Mouse (Mus musculus): ENCODE results near the gene Rtl5.
"Not testable (repeated sequence)": the region's sequence is repeated elsewhere in the genome, so short reads cannot be mapped to it uniquely, and the experiment has no call there.

The Rtl5 gene

DNA sequence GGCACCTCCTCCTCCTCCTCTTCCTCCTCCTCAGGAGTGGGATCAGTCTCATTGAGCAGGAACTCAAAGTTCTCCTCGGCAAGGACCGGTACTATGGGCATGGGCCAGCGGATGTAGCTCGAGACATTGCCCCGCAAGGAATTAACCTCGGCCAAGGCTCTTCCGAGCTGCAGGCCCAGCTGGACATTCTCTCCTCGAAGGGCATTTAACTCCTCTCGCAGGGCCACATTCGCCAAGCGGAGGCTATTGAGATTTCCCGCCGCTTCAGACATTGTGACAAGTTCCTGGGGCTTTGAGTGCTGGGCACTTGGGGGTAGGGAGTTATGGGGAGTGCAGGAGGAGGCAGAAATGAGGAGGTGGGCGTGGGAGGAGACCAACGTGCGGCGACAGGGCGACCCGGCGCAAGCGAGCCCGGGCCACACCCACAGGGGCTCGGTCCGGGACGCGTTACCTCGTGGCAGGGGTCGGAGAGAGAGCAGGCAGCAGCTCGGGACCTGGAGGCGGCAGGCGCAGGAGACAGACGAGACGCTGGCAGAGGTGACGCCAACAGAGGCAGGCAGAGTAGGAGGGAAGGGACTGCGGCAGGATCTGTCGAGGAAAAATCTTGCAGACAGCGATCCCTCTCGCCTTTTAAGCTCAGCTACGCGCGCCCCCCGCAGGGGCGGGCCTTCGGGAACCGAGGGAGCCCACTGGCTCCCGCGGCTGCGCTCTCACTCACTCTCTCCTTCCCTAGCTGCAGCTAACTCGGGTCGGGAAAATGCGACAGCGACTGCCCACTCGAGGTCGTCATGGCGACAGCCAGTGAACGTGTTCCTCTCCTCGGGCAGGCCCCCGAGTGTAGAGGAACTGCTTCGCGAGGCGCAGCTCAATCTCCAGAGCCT, at the start of gene Rtl5:
Gene Rtl5 (minus strand): TSS at position 714 of the 881 bp plus-strand sequence.
- DNase-seq (ENCODE audit: low spot score in 2 of 2): peak; percentile 14 to 15

DNA sequence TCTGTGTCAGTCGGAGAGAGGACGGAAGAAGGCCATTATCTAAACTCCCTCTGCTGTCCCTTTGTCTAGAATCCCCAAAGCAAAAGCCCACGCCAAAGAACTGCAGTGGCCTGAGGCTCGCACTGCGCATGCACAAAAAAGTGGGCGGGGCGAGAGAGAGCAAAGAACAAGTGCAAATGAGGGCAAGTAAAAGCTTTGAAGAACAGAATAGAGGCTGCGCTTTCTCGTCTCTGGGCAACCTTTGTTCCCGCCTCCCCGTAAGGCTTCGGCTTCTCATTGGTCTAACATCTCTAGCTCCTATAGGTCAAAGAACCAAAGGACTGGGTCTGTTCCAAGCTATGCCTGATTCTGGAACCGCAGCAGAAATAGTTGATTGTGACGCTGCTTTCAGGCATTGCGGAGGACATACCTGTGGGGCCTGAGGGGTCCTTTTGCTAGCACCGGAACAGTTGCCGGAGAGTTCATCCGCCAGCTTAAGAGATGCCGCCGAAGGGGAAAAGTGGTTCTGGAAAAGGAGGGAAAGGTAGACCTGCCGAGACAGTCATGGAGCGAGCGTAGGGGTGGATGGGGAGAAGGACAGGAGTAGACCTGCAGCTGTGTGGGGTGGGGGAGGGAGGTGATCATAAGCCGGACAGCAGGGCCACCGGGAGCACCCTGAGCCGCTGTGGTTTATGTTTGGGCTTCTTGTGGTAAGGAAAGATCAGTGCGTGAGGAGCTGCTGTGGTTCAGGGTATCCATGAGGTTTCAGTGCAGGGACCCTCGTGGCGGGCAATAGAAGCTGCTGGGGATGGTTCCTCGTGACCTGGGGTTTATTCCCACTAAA, 48.1 kb upstream of the Rtl5 start, which contains the start of gene Pin4:
Gene Pin4 (plus strand): TSS at position 406 of the 823 bp plus-strand sequence.
- DNase-seq (ENCODE audit: low spot score in 2 of 2): peak; percentile 82 to 83

GRCm38 (mm10) chrX:102115676-102116075, 44.6 kb upstream of the Rtl5 start:
- no peak for DNase-seq (ENCODE audit: low spot score in 2 of 2)

GRCm38 (mm10) chrX:102109349-102109748, 38.2 kb upstream of the Rtl5 start:
- not testable (repeated sequence) for DNase-seq (ENCODE audit: low spot score in 2 of 2)

DNA sequence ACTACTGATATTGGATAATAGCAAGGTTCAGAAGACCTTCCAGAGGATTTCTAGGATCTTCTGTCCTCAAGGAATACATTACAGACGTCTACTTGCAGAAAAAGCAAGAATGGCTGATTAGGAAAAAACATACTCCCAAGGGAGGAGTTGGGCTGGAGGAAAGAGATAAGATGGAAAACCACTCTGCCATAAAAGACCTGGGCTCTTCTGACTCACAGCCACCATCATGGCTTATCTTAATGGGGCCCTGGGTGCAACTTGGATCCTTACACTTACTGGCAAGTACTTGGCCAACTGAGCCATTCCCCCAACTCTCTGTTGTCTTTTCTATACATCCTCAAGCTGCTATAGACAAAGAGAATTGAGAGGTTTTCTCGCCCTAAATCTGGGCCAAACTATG, 32.7 kb upstream of the Rtl5 start:
- not testable (repeated sequence) for DNase-seq (ENCODE audit: low spot score in 2 of 2)

DNA sequence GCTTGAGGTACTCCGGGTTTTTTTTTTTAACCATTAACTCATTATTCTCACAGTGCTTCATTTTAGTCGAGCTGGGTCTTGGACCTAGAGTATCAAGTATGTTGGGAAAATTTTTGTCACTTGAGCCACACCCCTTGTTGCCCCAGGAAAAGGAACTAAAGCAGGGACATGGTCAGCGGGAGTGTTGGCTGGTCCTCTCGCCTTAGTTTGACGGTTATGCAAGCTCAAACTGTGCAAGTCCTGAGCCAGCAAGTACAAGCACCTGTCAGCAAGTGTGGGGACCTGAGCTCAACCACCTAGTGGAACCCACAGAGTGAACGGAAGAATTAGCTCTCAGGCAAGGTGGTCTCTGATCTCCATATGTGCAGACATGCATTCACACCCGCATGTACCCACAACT, 30.8 kb upstream of the Rtl5 start:
- no peak for DNase-seq (ENCODE audit: low spot score in 2 of 2)

- no peak for DNase-seq (ENCODE audit: low spot score in 2 of 2)
Observed at GRCm38 (mm10) chrX:102094381-102094904, 23.3 kb upstream of the Rtl5 start.

- DNase-seq (ENCODE audit: low spot score in 2 of 2): no peak
Observed at GRCm38 (mm10) chrX:102090605-102091004, 19.5 kb upstream of the Rtl5 start.

DNA sequence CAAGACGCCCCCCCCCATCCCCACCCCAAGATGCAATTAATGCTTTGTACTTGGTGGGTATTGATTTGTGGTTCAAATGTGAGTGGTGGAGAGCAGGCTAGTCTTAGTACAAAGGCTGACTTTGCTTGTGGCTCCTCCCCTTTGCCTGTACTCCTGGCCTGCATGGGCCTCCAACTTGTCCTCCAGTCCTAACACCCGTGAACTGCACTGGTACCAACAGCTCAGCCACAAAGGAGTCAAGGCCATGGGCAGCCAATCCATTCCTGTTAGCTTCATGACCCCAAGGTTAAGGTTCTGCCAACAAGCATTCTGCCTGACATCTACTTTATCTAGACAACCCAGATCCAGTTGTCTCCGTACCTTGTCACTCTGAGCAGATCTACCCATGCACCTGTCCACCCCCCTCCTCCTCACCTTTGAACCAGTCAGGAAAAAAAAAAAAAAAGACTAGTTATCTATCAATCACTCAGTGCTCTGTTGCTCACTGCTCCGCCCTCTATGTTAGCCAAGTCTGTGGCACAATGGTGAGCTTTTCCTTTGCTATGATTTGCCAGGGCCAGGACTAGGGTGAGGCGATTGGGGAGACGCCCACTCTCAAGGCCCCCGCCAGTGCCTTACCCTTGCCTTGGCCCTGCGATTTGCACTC, 14.8 kb upstream of the Rtl5 start:
- no peak for DNase-seq (ENCODE audit: low spot score in 2 of 2)

- no peak for DNase-seq (ENCODE audit: low spot score in 2 of 2)
Observed at GRCm38 (mm10) chrX:102082340-102082739, 11.2 kb upstream of the Rtl5 start.

GRCm38 (mm10) chrX:102081573-102082279, 10.6 kb upstream of the Rtl5 start:
- DNase-seq (ENCODE audit: low spot score in 2 of 2): no peak

DNA sequence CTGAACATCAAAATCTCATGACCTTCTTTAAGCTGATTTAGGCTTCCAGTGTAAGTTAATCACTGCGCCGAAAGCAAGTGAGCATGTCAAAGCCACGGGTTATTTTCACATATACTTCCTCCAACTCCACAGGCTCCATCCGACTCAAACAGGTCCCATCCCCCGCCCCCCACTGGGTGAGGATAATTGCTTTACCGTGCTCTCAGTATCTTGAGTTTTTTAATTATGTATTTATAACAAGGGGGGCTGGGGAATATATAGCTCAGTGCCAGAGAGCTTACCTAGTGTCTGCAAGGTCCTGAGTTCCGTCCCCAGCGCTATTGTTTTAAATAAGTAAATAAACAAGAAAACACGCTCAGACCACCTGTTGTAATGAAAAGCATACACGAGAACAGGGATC, 10.0 kb upstream of the Rtl5 start:
- no peak for DNase-seq (ENCODE audit: low spot score in 2 of 2)

DNA sequence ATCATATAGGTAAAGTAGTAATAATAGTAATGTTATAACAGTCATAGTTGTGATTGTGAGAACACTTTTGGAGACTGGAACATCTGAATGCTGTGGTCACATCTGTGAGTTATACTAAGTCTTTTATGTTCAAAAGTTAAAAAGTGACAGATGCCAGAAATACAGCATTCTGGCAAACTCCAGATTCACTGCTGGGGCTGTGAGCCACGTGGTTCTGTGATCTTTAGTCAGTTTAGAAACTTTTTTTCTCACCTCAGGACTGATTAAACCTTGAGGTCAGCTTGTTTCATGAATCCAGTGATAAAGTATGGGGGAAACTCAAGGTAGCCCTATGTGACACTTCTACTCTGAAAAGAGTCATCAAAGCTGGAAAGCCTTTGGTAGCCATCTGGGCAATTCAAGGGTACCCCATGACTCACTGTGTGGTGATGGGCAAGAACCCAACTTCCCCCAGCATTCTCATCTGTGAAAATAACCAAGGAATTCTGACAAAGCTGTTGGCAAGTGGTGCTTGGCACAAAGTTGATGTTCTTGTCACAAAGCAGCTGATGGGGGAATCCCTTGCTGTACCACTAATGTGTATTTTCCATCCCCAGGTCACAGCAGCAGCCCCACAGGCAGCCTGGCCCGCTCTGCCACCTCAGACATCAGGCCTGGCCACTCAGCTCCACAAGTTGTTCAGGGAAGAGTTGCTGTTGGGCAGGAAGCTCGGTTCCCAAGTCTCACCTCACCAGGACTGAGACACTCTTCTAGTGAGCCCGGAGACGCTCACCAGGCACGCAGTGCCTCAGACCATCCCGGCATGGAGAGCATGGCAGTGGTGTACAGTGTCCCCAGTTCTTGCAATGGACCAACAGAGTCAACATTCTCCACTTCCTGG, 6.0 kb upstream of the Rtl5 start:
- no peak for DNase-seq (ENCODE audit: low spot score in 2 of 2)

DNA sequence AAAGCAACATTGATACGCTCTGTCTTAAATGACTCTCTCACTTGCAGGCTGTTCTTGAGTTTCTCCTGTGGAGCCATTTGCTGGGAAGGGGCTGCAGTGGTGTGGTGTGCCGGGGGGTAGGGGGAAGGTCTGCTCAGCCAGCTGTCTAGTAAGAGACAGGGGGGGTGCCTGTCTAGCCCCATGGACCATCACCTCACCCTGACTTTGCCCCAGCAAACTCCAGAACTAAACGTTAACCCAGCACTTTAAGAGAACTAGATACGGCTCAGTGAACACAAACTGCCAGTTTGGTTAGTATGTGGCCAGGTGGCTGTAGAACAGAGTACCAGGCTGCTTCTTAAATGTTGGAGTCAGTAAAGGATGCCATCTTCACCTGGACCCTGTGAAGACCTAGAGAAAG, 4.1 kb upstream of the Rtl5 start:
- no peak for DNase-seq (ENCODE audit: low spot score in 2 of 2)

DNA sequence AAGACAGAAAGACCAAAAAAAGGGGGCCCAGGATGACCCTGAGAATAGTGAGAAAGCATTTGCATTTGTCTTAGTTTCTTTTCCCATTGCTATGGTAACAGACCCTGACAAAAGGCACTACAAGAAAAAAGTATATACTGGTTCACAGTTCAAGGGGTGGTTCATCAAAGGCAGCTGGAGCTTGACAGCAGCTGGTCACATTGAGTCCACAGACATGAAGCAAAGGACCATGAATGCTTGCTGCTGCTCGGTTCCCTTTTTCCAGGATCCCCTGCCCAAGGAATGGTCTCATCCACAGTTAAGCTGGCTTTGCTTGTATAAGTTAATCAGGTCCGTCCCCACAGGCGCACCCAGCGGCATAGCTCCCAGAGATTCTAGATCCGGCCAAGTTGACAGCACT, 3.3 kb upstream of the Rtl5 start:
- DNase-seq (ENCODE audit: low spot score in 2 of 2): no peak

GRCm38 (mm10) chrX:102073605-102074325, 2.7 kb upstream of the Rtl5 start:
- DNase-seq (ENCODE audit: low spot score in 2 of 2): no peak

- DNase-seq (ENCODE audit: low spot score in 2 of 2): no peak
Observed at GRCm38 (mm10) chrX:102071517-102071916, 413 bp upstream of the Rtl5 start.

DNA sequence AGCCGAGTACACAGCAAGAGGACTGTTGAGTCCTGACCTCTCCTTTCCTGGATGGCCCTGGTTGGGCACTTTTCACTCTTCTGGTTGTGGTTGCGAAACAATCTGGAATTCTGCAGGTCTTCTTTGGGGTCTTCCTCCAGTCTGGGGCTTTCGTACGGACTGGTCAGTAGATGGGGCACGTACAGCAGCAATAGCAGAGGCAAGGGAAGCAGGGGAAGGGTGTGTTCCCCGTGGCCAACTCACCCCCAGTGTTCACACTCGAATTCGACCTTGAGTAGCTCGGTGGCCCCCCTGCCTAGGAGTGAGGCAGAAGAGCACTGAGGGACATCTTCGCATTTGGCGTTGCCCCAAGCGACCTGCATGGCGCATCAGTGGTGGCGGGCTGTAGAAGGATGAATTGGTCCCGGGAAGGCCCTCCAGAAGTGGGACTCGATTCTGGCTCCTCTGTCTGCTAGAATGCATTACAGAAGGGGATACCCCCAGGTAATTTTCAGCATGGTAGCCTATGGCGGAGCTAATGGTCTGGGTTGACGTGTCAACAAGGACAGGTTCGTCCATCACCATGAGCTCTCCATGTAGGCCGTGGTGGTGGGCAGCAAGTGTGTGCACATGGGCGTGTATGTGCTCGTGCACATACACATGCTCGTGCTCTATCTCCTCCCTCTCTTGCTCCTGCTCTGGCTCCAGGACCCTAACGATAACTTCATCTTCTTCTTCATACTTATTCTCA, 2.1 kb downstream of the Rtl5 start:
- DNase-seq (ENCODE audit: low spot score in 2 of 2): no peak

DNA sequence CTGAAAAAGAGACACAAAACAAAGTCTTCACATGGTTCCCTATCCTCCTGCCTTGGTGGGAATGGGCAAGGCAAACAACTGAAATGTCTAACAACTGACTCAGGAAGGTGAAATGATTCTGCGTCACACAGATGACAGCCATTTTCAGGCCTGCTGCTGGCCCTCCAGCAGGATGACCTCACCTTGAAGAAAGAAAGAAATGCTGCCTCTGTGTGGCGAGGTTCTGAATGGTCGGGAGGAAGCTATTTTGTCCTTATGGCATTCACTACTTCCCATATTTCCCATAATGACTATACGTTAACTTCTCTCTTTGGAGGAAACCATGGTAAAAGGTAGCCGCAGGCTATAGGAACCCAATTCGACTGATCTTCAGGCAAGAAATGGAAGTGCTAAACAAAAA, 4.0 kb downstream of the Rtl5 start:
- DNase-seq (ENCODE audit: low spot score in 2 of 2): no peak
